Mouse (Mus musculus): ENCODE measurements around the gene Htatip2. TPM values are rescaled to one million over a fixed set of nuclear protein-coding genes. Genes with fewer than 3 reads are reported as not detected.

The Htatip2 gene
- total RNA-seq, 2 experiments from 2014 or later, result 24.7 to 25.1 TPM

DNA sequence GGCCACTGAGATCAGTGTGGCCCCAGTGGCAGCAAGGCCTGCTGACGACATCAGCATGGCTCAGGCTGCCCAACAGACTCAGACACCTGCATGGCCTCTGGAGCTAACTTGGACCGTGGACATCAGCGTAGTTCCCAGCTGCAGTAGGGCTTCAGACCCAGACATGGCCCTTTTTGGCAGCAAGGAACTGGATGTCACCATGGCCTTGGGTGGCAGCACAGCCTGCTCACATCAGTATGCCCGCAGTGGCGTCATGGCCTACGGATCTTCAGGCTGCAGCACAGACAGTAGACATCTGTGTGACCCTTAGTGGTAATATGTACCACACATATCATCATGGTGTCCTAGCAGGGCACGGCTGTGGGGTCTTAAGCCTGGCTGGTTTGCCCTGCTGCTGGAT is 26.2 kb downstream of the Htatip2 start:
- no peak for DNase-seq

- DNase-seq, result peak in 1 of 2 experiments; percentile 40
Observed at GRCm38 (mm10) chr7:49786618-49787382, 27.9 kb downstream of the Htatip2 start.

- no peak for DNase-seq
Observed at GRCm38 (mm10) chr7:49787383-49787645, 28.4 kb downstream of the Htatip2 start.

GRCm38 (mm10) chr7:49794304-49794703 is 35.4 kb downstream of the Htatip2 start:
- no peak for DNase-seq

- DNase-seq, result no peak
Observed at GRCm38 (mm10) chr7:49797171-49797570, 38.3 kb downstream of the Htatip2 start.

DNA sequence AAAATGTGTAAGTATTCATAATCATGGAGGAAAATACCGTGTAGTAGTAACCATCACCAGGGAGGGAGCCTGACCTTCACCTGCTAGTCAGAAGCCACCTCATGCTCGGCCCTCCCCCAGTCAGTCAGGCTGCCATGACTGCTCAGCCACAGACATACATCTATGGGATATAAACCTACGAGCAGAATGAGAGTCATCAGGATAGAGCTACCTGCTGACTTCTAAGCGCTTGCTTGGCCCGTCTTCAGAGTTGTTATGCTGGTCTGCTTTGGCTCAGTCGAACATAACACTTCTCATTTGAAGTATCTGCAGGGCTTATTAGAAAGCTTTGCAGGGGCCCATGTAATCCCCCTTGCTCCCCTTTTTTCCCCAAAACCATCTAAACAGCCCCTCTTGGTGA is 44.6 kb downstream of the Htatip2 start:
- DNase-seq, result no peak

DNA sequence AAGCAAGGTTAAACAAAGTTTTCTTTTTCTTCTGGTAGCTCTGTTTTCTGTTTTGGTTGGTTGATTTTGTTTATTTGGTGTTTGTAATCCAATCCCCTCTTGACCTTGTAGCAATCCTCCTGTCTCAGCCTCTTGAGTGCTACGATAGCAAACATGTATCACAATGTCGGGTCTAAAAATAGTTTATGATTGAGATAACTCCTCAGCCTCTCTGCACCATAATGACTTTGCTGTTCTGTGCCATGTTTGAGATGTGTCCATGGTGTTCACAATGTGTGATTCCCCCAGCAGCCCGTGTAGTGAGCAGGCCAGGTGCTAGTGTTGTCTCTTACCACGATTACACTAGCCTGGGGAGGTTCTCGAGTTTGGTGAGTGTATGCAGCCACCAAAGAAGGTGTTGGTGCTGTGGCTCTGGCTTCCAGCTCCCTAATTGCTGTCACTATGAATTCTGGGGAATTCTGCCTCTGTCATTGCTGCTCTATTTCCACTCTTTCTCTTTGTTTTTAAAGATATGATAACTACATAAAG is 45.8 kb downstream of the Htatip2 start:
- DNase-seq, result no peak

- DNase-seq, result no peak
Observed at GRCm38 (mm10) chr7:49805618-49806017, 46.7 kb downstream of the Htatip2 start.

- no peak for DNase-seq
Observed at GRCm38 (mm10) chr7:49807093-49807682, 48.3 kb downstream of the Htatip2 start.

DNA sequence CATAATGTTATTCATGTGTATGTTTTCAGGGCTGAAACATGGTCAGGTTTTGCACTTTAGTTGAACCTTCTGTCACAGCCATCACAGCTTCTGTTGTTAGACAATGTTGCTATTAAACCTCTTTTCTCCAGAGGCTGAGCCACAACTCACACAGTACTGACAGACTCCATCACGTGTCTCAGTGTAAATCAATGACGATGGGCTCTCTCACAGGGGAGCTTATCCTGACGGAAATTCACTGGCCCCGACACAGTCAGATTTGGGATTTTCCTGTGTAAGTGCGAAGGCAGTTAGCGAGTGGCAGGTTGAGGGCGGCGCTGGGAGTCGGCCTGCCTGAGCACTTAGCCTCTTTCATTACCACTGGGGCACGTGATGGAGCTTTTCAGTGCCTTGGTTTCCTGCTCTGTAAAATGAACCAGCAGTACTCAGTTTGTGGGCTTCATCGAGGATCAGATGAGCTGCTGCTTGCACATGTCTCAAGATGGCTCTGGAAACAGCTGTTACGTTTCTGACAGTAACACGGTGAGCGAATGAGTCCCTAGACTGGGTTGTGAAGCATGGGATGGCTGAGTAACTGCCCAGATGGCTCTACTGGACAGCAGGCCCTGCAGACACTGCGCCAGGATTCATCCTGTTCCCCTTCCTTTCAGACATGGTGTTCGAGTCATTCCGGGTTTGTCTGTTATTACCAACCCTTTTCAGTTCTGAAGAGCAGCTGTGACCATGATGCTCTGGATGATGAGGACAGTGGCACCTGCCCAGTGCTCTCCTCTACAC is 49.1 kb downstream of the Htatip2 start:
- DNase-seq, result no peak

DNA sequence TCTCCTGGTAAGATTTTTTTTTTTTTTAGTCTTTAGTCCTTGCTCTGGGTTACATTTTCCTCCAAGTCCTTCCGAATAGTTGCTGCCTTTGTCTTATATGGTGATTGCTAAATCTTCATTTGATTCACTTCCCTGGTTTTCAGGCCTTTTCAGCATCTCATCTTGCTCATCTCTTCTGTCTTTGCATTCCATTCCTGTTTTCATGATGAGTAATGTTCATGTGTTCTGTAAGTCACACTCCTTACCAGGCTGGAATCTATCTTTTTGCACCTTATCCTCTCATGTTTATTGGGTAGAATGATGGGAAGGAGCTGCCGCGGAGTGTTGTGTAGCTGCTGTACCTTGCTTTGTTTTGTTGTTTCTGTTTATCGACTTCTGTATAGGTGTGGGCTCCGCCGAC is 50.2 kb downstream of the Htatip2 start:
- DNase-seq, result no peak

- no peak for DNase-seq
Observed at GRCm38 (mm10) chr7:49809562-49809961, 50.6 kb downstream of the Htatip2 start.

- peak in 1 of 2 experiments; percentile 12 for DNase-seq
Observed at GRCm38 (mm10) chr7:49811346-49811745, 52.4 kb downstream of the Htatip2 start.

DNA sequence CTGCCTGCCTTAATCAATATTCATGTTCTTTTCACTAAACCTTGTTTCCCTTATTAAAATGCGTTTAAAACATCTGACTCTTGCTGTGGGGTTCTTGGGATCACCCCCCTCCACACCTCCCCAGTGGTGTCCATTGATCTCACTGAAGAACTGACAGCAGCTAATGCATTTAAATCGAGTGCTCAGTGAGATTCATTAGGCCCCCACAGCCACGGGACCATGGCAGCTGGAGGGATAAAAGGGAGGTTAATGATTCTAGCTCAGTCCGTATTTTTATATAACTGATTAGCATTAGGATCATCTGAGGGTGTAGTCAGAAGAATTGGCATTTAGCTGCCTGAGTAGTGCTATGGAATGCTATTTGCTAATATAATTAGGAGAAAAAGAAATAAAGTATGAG is 60.5 kb downstream of the Htatip2 start:
- DNase-seq, result no peak

DNA sequence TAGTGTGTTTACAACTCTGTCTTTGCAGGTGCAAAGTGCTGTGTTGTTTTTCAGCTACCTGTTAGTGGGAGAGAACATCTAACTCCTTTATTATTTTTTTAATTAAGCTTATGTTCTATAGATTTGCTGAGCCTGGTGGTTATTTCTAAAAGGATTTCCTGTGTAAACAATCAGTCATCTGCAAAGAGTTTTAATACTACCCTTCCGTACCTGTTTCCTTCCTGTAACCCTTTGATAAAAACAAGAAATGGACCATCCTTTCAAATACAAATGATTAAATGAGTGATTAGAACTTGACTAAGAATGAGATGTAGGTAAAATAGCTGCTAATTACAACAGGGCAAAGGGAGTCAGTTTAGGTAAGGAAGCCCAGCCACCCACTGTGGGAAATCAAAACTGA is 62.5 kb downstream of the Htatip2 start:
- no peak for DNase-seq

DNA sequence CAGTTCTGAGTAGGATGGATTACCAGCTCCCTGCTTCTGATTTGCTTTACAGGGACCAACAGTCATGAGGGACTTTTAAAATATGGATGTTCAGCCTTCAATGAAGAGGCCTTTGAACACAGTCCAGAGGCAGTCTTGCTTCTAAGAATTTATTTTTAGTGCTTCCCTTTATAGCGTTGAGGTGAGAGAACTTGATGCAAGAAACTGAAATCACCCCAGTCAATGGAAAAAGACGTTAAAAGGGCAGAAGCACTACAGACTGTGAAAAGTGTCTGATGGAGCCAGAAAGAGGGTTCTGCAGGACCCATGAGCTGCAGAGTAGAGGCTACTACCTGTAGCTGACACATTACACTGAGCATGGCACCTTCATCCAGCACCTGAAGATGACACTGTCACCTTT is 63.1 kb downstream of the Htatip2 start:
- no peak for DNase-seq

Other genes with a start within 250 kb of the Htatip2 start
- not detected for gene Dbx1, start 122.3 kb upstream of the Htatip2 start, total RNA-seq (2021)
- gene Prmt3, start 19.2 kb downstream of the Htatip2 start, total RNA-seq (2021), result 10 to 100 TPM; 15.3 to 16.0 TPM
- not detected for gene Slc6a5, start 151.0 kb downstream of the Htatip2 start, total RNA-seq (2021)
- gene Nell1, start 215.7 kb downstream of the Htatip2 start, total RNA-seq (2021), result not detected

Data from heart, adult 18-20 months (tissue).